Mouse (Mus musculus) MEL (cell line): ENCODE results near the gene Zgpat. TPM values are rescaled to one million over a fixed set of nuclear protein-coding genes. Genes with fewer than 3 reads are reported as not detected.

Source experiments
- DNase-seq: peaks from one replicate; pipeline ENCODE4 v3.0.0; 2011; ENCODE audit warnings: low read depth, low spot score
- H3K27ac ChIP-seq: 2 replicates; pipeline ENCODE4 v1.5.1; 2012; ENCODE audit warnings: low read depth, mild to moderate bottlenecking, control low read depth, low read length, moderate library complexity; ENCODE audit not compliant: control insufficient read depth
- H3K27me3 ChIP-seq, 2 experiments: fragments of 150-350 bp in 1 of 2; sonication (generic) in 1 of 2; 2 replicates each; pipeline ENCODE4 v1.6.1; 2012; ENCODE audit warnings: low read length in 2 of 2, mild to moderate bottlenecking in 2 of 2, improper control_type of control experiment in 1 of 2, moderate library complexity in 1 of 2; ENCODE audit not compliant: insufficient read depth in 2 of 2, control insufficient read depth in 1 of 2
- H3K36me3 ChIP-seq, 2 experiments: 2 replicates each; pipeline ENCODE4 v1.6.1; 2012 to 2014; ENCODE audit warnings: low read length in 2 of 2, improper control_type of control experiment in 1 of 2, inconsistent platforms in 1 of 2, mild to moderate bottlenecking in 1 of 2; ENCODE audit not compliant: insufficient read depth in 2 of 2, control insufficient read depth in 1 of 2
- H3K4me1 ChIP-seq, 2 experiments: fragments of 150-350 bp in 1 of 2; sonication (generic) in 1 of 2; 2 replicates each; pipeline ENCODE4 v1.6.1; 2012; ENCODE audit warnings: low read length in 2 of 2, improper control_type of control experiment in 1 of 2, mild to moderate bottlenecking in 1 of 2; ENCODE audit not compliant: insufficient read depth in 2 of 2, control insufficient read depth in 1 of 2
- H3K4me3 ChIP-seq, 2 experiments: fragments of 150-350 bp in 1 of 2; sonication (generic) in 1 of 2; 2 replicates each; pipeline ENCODE4 v1.5.1; 2012; ENCODE audit warnings: low read depth in 2 of 2, low read length in 2 of 2, mild to moderate bottlenecking in 2 of 2, moderate library complexity in 2 of 2, control low read depth in 1 of 2, improper control_type of control experiment in 1 of 2; ENCODE audit not compliant: control insufficient read depth in 1 of 2, insufficient read depth in 1 of 2
- H3K79me2 ChIP-seq: 2 replicates; pipeline ENCODE4 v1.6.1; 2012; ENCODE audit warnings: mild to moderate bottlenecking, low read length, moderate library complexity; ENCODE audit not compliant: control insufficient read depth, poor library complexity, insufficient read depth
- H3K9ac ChIP-seq: 2 replicates; pipeline ENCODE4 v1.6.1; 2012; ENCODE audit warnings: low read depth, mild to moderate bottlenecking, control low read depth, low read length, moderate library complexity; ENCODE audit not compliant: control insufficient read depth, poor library complexity, severe bottlenecking
- H3K9me3 ChIP-seq: fragments of 150-350 bp; sonication (generic); replicated peaks from 2 replicates; pipeline ENCODE4 v1.6.1; 2012; ENCODE audit warnings: mild to moderate bottlenecking, low read length, improper control_type of control experiment, moderate library complexity; ENCODE audit not compliant: insufficient read depth
- CHD1 ChIP-seq: IDR thresholded peaks from 2 replicates; pipeline ENCODE4 v1.6.1; 2012; ENCODE audit warnings: low read depth, mild to moderate bottlenecking, inconsistent platforms, low read length, improper control_type of control experiment
- CHD2 ChIP-seq: IDR thresholded peaks from 2 replicates; pipeline ENCODE4 v1.6.1; 2011; ENCODE audit warnings: low read length, improper control_type of control experiment
- E2F4 ChIP-seq: IDR thresholded peaks from 2 replicates; pipeline ENCODE4 v1.6.1; 2011; ENCODE audit warnings: low read depth, low read length, improper control_type of control experiment, borderline replicate concordance
- ETS1 ChIP-seq: IDR thresholded peaks from 2 replicates; pipeline ENCODE4 v1.6.1; 2012; ENCODE audit warnings: low read depth, mild to moderate bottlenecking, inconsistent platforms, low read length, improper control_type of control experiment, moderate library complexity
- GABPA ChIP-seq: IDR thresholded peaks from 2 replicates; pipeline ENCODE4 v1.6.1; 2012; ENCODE audit warnings: low read depth, mild to moderate bottlenecking, inconsistent platforms, low read length, improper control_type of control experiment, moderate library complexity
- HCFC1 ChIP-seq: IDR thresholded peaks from 2 replicates; pipeline ENCODE4 v1.6.1; 2012; ENCODE audit warnings: low read depth, mild to moderate bottlenecking, inconsistent platforms, low read length, improper control_type of control experiment, moderate library complexity
- KAT2A ChIP-seq: conservative IDR thresholded peaks from 2 replicates; pipeline ENCODE4 v1.6.1; 2012; ENCODE audit warnings: low read depth, low read length, improper control_type of control experiment, inconsistent platforms
- MAFK ChIP-seq: IDR thresholded peaks from 2 replicates; pipeline ENCODE4 v1.6.1; 2011; ENCODE audit warnings: low read depth, mild to moderate bottlenecking, low read length, improper control_type of control experiment, borderline replicate concordance
- MAZ ChIP-seq: IDR thresholded peaks from 2 replicates; pipeline ENCODE4 v1.6.1; 2012; ENCODE audit warnings: low read depth, mild to moderate bottlenecking, inconsistent platforms, low read length, improper control_type of control experiment
- MEF2A ChIP-seq: IDR thresholded peaks from 2 replicates; pipeline ENCODE4 v1.6.1; 2014; ENCODE audit warnings: low read depth, mild to moderate bottlenecking, inconsistent platforms, low read length, improper control_type of control experiment; ENCODE audit not compliant: poor library complexity, insufficient replicate concordance, severe bottlenecking; ENCODE audit errors: extremely low read depth
- MYC ChIP-seq: IDR thresholded peaks from 2 replicates; pipeline ENCODE4 v1.6.1; 2011; ENCODE audit warnings: low read depth, mild to moderate bottlenecking, low read length, improper control_type of control experiment, moderate library complexity
- NELFE ChIP-seq: IDR thresholded peaks from 2 replicates; pipeline ENCODE4 v1.6.1; 2011; ENCODE audit warnings: low read depth, low read length, improper control_type of control experiment
- NRF1 ChIP-seq: IDR thresholded peaks from 2 replicates; pipeline ENCODE4 v1.6.1; 2014; ENCODE audit warnings: low read depth, mild to moderate bottlenecking, inconsistent platforms, low read length, improper control_type of control experiment, moderate library complexity; ENCODE audit not compliant: poor library complexity, insufficient read depth, severe bottlenecking
- POLR2AphosphoS5 ChIP-seq: IDR thresholded peaks from 2 replicates; pipeline ENCODE4 v1.6.1; 2012; ENCODE audit warnings: low read depth, borderline replicate concordance, mild to moderate bottlenecking, inconsistent platforms, low read length, moderate library complexity, mixed read lengths
- RAD21 ChIP-seq: IDR thresholded peaks from 2 replicates; pipeline ENCODE4 v1.6.1; 2011; ENCODE audit warnings: mild to moderate bottlenecking, low read depth, low read length, improper control_type of control experiment
- RCOR1 ChIP-seq: IDR thresholded peaks from 2 replicates; pipeline ENCODE4 v1.6.1; 2012; ENCODE audit warnings: low read depth, mild to moderate bottlenecking, inconsistent platforms, low read length, improper control_type of control experiment
- SMC3 ChIP-seq: IDR thresholded peaks from 2 replicates; pipeline ENCODE4 v1.6.1; 2011; ENCODE audit warnings: low read depth, low read length, improper control_type of control experiment
- TAL1 ChIP-seq: IDR thresholded peaks from 2 replicates; pipeline ENCODE4 v1.6.1; 2012; ENCODE audit warnings: mild to moderate bottlenecking, inconsistent platforms, low read length, moderate library complexity, mixed read lengths
- TBP ChIP-seq: IDR thresholded peaks from 2 replicates; pipeline ENCODE4 v1.8.0; 2011; ENCODE audit warnings: low read depth, low read length, improper control_type of control experiment
- TCF12 ChIP-seq: IDR thresholded peaks from 2 replicates; pipeline ENCODE4 v1.6.1; 2014; ENCODE audit warnings: low read depth, mild to moderate bottlenecking, inconsistent platforms, low read length, improper control_type of control experiment, moderate library complexity
- UBTF ChIP-seq: IDR thresholded peaks from 2 replicates; pipeline ENCODE4 v1.6.1; 2012; ENCODE audit warnings: low read depth, mild to moderate bottlenecking, inconsistent platforms, low read length, improper control_type of control experiment, moderate library complexity, borderline replicate concordance; ENCODE audit not compliant: insufficient read depth
- ZC3H11A ChIP-seq: IDR thresholded peaks from 2 replicates; pipeline ENCODE4 v1.6.1; 2012; ENCODE audit warnings: low read depth, mild to moderate bottlenecking, inconsistent platforms, low read length, improper control_type of control experiment
- ZKSCAN1 ChIP-seq: IDR thresholded peaks from 2 replicates; pipeline ENCODE4 v1.6.1; 2012; ENCODE audit warnings: low read depth, mild to moderate bottlenecking, inconsistent platforms, low read length, improper control_type of control experiment, moderate library complexity
- ZNF384 ChIP-seq: IDR thresholded peaks from 2 replicates; pipeline ENCODE4 v1.6.1; 2012; ENCODE audit warnings: low read depth, mild to moderate bottlenecking, inconsistent platforms, low read length, improper control_type of control experiment
- polyA plus RNA-seq, 2 experiments: library from polyadenylated mRNA; stranded (reverse) in 1 of 2; unstranded in 1 of 2; fragments of >175 nt in 1 of 2; fragments of >200 nt in 1 of 2; gene quantifications; 2 replicates each; pipeline versions ENCODE4 v1.2.1 to v1.2.4; 2012; ENCODE audit warnings: low replicate concordance in 2 of 2, low read depth in 1 of 2; ENCODE audit not compliant: insufficient read length in 2 of 2, insufficient read depth in 1 of 2, missing spikeins in 1 of 2
- total RNA-seq: library from RNA; depleted of rRNA; stranded (reverse); fragments of 300-350 nt; gene quantifications from 2 replicates; pipeline ENCODE4 v1.2.3, GENCODE M21; 2012

Gene Zgpat
- total and polyA plus RNA-seq, 3 experiments, result 28.0 to 30.7 TPM; not detected in 1

GRCm38 (mm10) chr2:181364487-181364859 is 255 bp upstream of the Zgpat start:
- H3K27me3 ChIP-seq, result no peaks in the 10 kb centered on the region
- peaks cover 5 to 13% of the 10 kb centered on the region in 2 experiments for H3K4me1 ChIP-seq
- TF ChIP-seq CHD2 (no peak), ZC3H11A (no peak), TAL1 (no peak), TCF12 (no peak), NRF1 (no peak), KAT2A (no peak), CHD1 (no peak), MEF2A (no peak), MYC (no peak; the same call in 1 of the 2 replicates), ETS1 (no peak), E2F4 (no peak), MAZ (no peak), POLR2AphosphoS5 (no peak), ZNF384 (no peak), HCFC1 (no peak), RCOR1 (no peak), RAD21 (no peak), MAFK (no peak), NELFE (no peak)
- H3K27ac ChIP-seq, result peak overlapping the region; percentile 63
- H3K9ac ChIP-seq, result peak overlapping the region; percentile 98
- no peaks in the 10 kb centered on the region for H3K9me3 ChIP-seq
- H3K4me3 ChIP-seq, result peak overlapping the region; percentile 88 to 98
- peaks cover 50% of the 10 kb centered on the region for H3K79me2 ChIP-seq
- H3K36me3 ChIP-seq, result peaks cover 15 to 20% of the 10 kb centered on the region in 2 experiments
- no peak for DNase-seq

GRCm38 (mm10) chr2:181365655-181366075 is 937 bp downstream of the Zgpat start:
- H3K9me3 ChIP-seq, result no peaks in the 10 kb centered on the region
- peak overlapping the region; percentile 82 for H3K27ac ChIP-seq
- TF ChIP-seq ZKSCAN1 (no peak), TBP (0 out of 2 replicates have a peak, but pooled peaks have one; percentile 4), UBTF (0 out of 2 replicates have a peak, but pooled peaks have one; percentile 65), SMC3 (no peak), RCOR1 (no peak), MAFK (no peak), GABPA (no peak), ZNF384 (no peak), HCFC1 (no peak)
- H3K36me3 ChIP-seq, result peaks cover 19 to 20% of the 10 kb centered on the region in 2 experiments
- peak overlapping the region; percentile 88 to 98 for H3K4me3 ChIP-seq
- peak overlapping the region; percentile 98 for H3K9ac ChIP-seq
- H3K4me1 ChIP-seq, result peaks cover 5 to 13% of the 10 kb centered on the region in 2 experiments
- H3K27me3 ChIP-seq, result no peaks in the 10 kb centered on the region
- peaks cover 57% of the 10 kb centered on the region for H3K79me2 ChIP-seq
- peak; percentile 69 for DNase-seq
